Mouse (Mus musculus) neural tube, embryonic 11.5 days (tissue): ENCODE data around the gene AC109138.7. TPM values are rescaled to one million over a fixed set of nuclear protein-coding genes. Genes with fewer than 3 reads are reported as not detected.
A peak's percentile ranks its signal among the peaks of the same experiment; 100 is the strongest.

Source experiments
- ATAC-seq: fragments of 200-750 bp; cut with Nextera tagmentation; 2 replicates; pipeline ENCODE4 v1.8.0; 2017; ENCODE audit warnings: moderate number of reproducible peaks, mild to moderate bottlenecking, moderate TSS enrichment, moderate library complexity; ENCODE audit not compliant: insufficient read depth, low FRiP score, low TSS enrichment
- DNase-seq: peaks from one replicate; pipeline ENCODE4 v3.0.0-alpha.2; 2015; ENCODE audit warnings: low spot score
- H3K27ac ChIP-seq: fragments of 300-500 bp; sonication (generic); 2 replicates; pipeline ENCODE4 v1.5.1; 2014; ENCODE audit warnings: low read depth, mild to moderate bottlenecking, low read length
- H3K27me3 ChIP-seq: fragments of 300-500 bp; sonication (generic); 2 replicates; pipeline ENCODE4 v1.6.1; 2014; ENCODE audit warnings: mild to moderate bottlenecking, low read length, mixed read lengths; ENCODE audit not compliant: control insufficient read depth, insufficient read depth
- H3K36me3 ChIP-seq: fragments of 300-500 bp; sonication (generic); 2 replicates; pipeline ENCODE4 v1.6.1; 2014; ENCODE audit warnings: mild to moderate bottlenecking, low read length, moderate library complexity, mixed read lengths; ENCODE audit not compliant: control insufficient read depth, insufficient read depth
- H3K4me1 ChIP-seq: fragments of 300-500 bp; sonication (generic); 2 replicates; pipeline ENCODE4 v1.6.1; 2014; ENCODE audit warnings: low read length, mixed read lengths; ENCODE audit not compliant: control insufficient read depth, insufficient read depth
- H3K4me2 ChIP-seq: fragments of 300-500 bp; sonication (generic); 2 replicates; pipeline ENCODE4 v1.6.1; 2014; ENCODE audit warnings: low read depth, mild to moderate bottlenecking, moderate library complexity
- H3K4me3 ChIP-seq: fragments of 300-500 bp; sonication (generic); 2 replicates; pipeline ENCODE4 v1.5.1; 2014; ENCODE audit warnings: low read depth, low read length
- H3K9ac ChIP-seq: fragments of 300-500 bp; sonication (generic); 2 replicates; pipeline ENCODE4 v1.6.1; 2014; ENCODE audit warnings: mild to moderate bottlenecking, low read length
- H3K9me3 ChIP-seq: fragments of 300-500 bp; sonication (generic); 2 replicates; pipeline ENCODE4 v1.6.1; 2016; ENCODE audit warnings: low read length; ENCODE audit not compliant: control insufficient read depth
- WGBS: fragments of 180-500 bp; shearing (Covaris S2); extraction: QIAGEN DNeasy Blood & Tissue Kit; methylation state at CpG from one replicate; pipeline ENCODE4 v1.1.7; 2014; 5-methylcytosine and 5-hydroxymethylcytosine counted together
- polyA plus RNA-seq: library from polyadenylated mRNA; unstranded; fragments of >200 nt; fragmentation: Nextera tagmentation; extraction: Ambion mirVana; gene quantifications from 2 replicates; pipeline ENCODE4 v1.2.1, GENCODE M21; 2014

AC109138.7 gene
- polyA plus RNA-seq, 1 experiment from 2014 or later = not detected

- no peak overlapping the region for H3K4me2 ChIP-seq
- no peak overlapping the region for H3K27ac ChIP-seq
- no peak for DNase-seq
- H3K4me3 ChIP-seq = no peak overlapping the region
- no peaks in the 10 kb centered on the region for H3K4me1 ChIP-seq
- H3K9me3 ChIP-seq = no peaks in the 10 kb centered on the region
- H3K27me3 ChIP-seq = 0 out of 2 replicates have a peak, but pooled peaks cover 1% of the 10 kb centered on the region
- ATAC-seq = no peak
- no peaks in the 10 kb centered on the region for H3K36me3 ChIP-seq
- 79% methylated on average over 6 of the region's 6 CpGs for WGBS
- H3K9ac ChIP-seq = no peak overlapping the region
Measured at GRCm38 (mm10) chr19:4262756-4263155, 48.6 kb downstream of the AC109138.7 start.

DNA sequence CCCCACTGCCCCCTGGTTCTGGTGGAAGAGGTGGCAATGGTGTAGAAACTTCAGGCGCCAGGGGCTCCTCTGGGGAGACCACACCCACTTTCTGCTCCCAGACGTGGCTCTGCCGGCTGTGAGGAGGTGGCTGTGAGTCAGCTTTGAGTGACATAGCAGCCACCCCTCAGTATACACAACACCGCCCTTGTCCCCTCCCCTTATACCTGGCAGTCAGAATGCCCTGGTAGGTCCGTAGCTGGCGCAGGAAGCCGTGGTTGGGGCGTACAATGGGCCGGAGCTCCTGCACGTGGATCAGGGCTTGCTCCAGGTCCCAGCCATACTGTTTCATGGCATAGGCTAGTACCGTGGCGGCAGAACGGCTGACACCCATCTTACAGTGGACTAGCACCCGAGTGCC lies 49.5 kb downstream of the AC109138.7 start:
- no peak overlapping the region for H3K4me3 ChIP-seq
- H3K36me3 ChIP-seq = no peaks in the 10 kb centered on the region
- DNase-seq (no peak), ATAC-seq (no peak)
- H3K4me2 ChIP-seq = no peak overlapping the region
- 0 out of 2 replicates have a peak, but pooled peaks cover 9% of the 10 kb centered on the region for H3K27me3 ChIP-seq
- H3K9me3 ChIP-seq = no peaks in the 10 kb centered on the region
- H3K27ac ChIP-seq = no peak overlapping the region
- WGBS = 70% methylated on average over 14 of the region's 14 CpGs
- no peak overlapping the region for H3K9ac ChIP-seq
- H3K4me1 ChIP-seq = no peaks in the 10 kb centered on the region

GRCm38 (mm10) chr19:4264171-4264780 lies 50.1 kb downstream of the AC109138.7 start:
- ATAC-seq = no peak
- Histone ChIP-seq H3K27me3 (peaks cover 14% of the 10 kb centered on the region; the same call in 1 of the 2 replicates), H3K36me3 (no peaks in the 10 kb centered on the region), H3K4me1 (peaks cover 4% of the 10 kb centered on the region), H3K27ac (no peak overlapping the region), H3K9ac (no peak overlapping the region), H3K9me3 (no peaks in the 10 kb centered on the region), H3K4me3 (no peak overlapping the region), H3K4me2 (no peak overlapping the region)
- no peak for DNase-seq
- 96% methylated on average over 6 of the region's 6 CpGs for WGBS

- Histone ChIP-seq H3K9me3 (no peaks in the 10 kb centered on the region), H3K36me3 (no peaks in the 10 kb centered on the region), H3K27ac (no peak overlapping the region), H3K4me2 (no peak overlapping the region), H3K9ac (no peak overlapping the region), H3K4me1 (peaks cover 4% of the 10 kb centered on the region), H3K27me3 (peaks cover 17% of the 10 kb centered on the region), H3K4me3 (no peak overlapping the region)
- no peak for ATAC-seq
- 63% methylated on average over 4 of the region's 4 CpGs for WGBS
- no peak for DNase-seq
Measured at GRCm38 (mm10) chr19:4265956-4266355, 51.8 kb downstream of the AC109138.7 start.

DNA sequence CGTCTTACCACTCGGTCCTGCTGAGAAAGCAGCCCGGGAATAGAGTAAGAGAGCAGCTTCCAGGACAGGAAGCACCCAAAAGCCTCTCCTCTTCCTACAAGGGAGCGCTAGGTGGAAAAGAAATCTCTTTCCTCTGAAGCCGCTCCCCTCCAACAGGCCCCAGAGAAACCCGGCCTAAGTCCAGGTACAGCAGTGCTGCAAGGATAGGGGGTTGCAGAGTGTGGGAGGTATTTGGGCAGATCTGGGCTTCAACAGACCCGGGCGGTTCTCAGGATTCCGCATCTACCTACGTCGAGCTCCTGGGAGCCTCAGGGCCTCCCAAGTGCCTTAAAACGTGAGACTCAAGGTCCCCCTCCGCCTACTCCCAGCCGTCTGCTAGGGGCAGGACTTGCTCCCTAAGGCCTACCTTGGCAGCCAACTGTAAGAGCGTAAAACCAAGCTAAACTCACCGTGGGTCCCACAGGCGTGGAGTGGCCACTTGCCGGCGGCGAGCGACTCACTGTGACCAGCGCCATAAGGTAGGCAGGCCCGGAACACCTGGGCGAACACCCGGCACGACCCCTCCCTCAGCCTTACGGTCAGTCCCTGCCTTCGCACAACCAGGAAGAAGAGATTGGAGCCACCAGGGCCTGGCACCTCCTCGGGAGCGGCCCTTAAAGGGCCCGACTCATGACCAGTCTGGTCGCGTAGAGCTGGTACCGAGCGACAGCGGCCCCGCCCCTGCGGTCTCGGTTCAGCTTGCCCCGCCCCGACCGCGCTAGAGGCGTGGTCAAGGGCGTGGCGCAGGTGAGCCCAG lies 54.6 kb downstream of the AC109138.7 start, which contains the start of gene Ssh3:
Gene Ssh3, minus strand, starts transcription at position 615 of the 796 bp plus-strand sequence.
- no peak for ATAC-seq
- H3K4me3 ChIP-seq = peak within 1 kb of the TSS; percentile 29
- H3K27ac ChIP-seq = no peak within 1 kb of the TSS
- no peaks in the 10 kb centered on the region for H3K36me3 ChIP-seq
- H3K4me1 ChIP-seq = peaks cover 4% of the 10 kb centered on the region
- peak within 1 kb of the TSS; percentile 43 for H3K4me2 ChIP-seq
- H3K9ac ChIP-seq = no peak within 1 kb of the TSS
- DNase-seq = peak; percentile 27
- peaks cover 17% of the 10 kb centered on the region for H3K27me3 ChIP-seq
- no peaks in the 10 kb centered on the region for H3K9me3 ChIP-seq
- 6% methylated on average over 46 of the region's 46 CpGs for WGBS

DNA sequence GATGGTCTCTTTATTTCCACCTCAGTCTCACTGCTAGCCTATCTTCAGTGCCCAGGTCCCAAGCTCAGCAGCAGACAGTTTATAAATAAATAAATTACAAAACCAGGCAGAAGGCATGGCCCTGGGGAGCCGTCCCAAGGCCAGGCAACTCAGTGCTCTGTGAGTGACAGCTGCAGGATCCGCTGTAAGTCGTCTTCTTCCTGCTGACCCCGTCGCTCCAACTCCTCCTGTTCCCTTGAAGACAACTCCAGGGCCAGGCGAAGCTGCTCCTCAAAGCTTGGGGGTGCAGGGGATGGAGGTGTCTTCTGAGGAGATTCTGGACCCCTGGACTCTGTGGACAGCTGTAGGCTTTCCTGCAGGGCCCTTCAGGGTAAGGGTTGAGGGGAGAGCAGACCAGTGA lies 56.0 kb downstream of the AC109138.7 start:
- no peaks in the 10 kb centered on the region for H3K36me3 ChIP-seq
- DNase-seq (no peak), ATAC-seq (no peak)
- H3K27ac ChIP-seq = no peak overlapping the region
- H3K4me1 ChIP-seq = peaks cover 4% of the 10 kb centered on the region
- H3K27me3 ChIP-seq = peaks cover 17% of the 10 kb centered on the region
- no peak overlapping the region for H3K9ac ChIP-seq
- no peaks in the 10 kb centered on the region for H3K9me3 ChIP-seq
- H3K4me3 ChIP-seq = no peak overlapping the region
- 72% methylated on average over 6 of the region's 6 CpGs for WGBS
- no peak overlapping the region for H3K4me2 ChIP-seq

DNA sequence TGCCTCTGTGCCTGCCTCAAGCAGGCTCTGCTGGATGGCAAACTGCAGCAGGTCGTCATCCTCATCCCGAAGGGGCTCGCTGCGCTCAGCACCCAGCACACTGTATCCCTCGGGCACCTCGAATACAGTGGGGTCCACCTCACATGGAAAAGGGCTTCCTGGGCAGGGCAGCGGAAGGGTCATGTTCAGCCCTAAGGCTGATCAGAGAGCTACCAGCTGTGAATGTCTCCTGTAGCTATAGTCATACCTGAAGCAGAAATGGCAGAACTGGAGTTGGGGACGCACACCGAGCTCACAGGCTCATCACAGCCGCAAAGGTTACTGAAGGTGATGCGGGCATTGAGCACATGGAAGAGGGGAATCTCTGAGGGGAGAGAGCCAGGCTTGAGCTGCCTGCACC lies 56.8 kb downstream of the AC109138.7 start:
- Histone ChIP-seq H3K4me3 (no peak overlapping the region), H3K27me3 (peaks cover 17% of the 10 kb centered on the region), H3K36me3 (no peaks in the 10 kb centered on the region), H3K4me1 (peaks cover 4% of the 10 kb centered on the region), H3K4me2 (no peak overlapping the region), H3K9me3 (no peaks in the 10 kb centered on the region), H3K27ac (no peak overlapping the region), H3K9ac (no peak overlapping the region)
- DNase-seq = no peak
- ATAC-seq = no peak
- 92% methylated on average over 11 of the region's 11 CpGs for WGBS

- WGBS = 94% methylated on average over 1 of the region's 1 CpGs
- Histone ChIP-seq H3K9ac (no peak overlapping the region), H3K4me1 (no peaks in the 10 kb centered on the region), H3K9me3 (no peaks in the 10 kb centered on the region), H3K27me3 (no peaks in the 10 kb centered on the region), H3K4me2 (no peak overlapping the region), H3K27ac (no peak overlapping the region), H3K36me3 (no peaks in the 10 kb centered on the region), H3K4me3 (no peak overlapping the region)
- no peak for ATAC-seq
- no peak for DNase-seq
Measured at GRCm38 (mm10) chr19:4279487-4279886, 65.3 kb downstream of the AC109138.7 start.

GRCm38 (mm10) chr19:4280425-4280824 lies 66.3 kb downstream of the AC109138.7 start:
- Histone ChIP-seq H3K27me3 (no peaks in the 10 kb centered on the region), H3K4me3 (no peak overlapping the region), H3K9me3 (no peaks in the 10 kb centered on the region), H3K9ac (no peak overlapping the region), H3K36me3 (peaks cover 1% of the 10 kb centered on the region; the same call in 1 of the 2 replicates), H3K27ac (no peak overlapping the region), H3K4me2 (no peak overlapping the region), H3K4me1 (no peaks in the 10 kb centered on the region)
- ATAC-seq (no peak), DNase-seq (no peak)
- 96% methylated on average over 9 of the region's 9 CpGs for WGBS
